Mouse (Mus musculus): ENCODE measurements around the gene Herc3.

Herc3 gene

DNA sequence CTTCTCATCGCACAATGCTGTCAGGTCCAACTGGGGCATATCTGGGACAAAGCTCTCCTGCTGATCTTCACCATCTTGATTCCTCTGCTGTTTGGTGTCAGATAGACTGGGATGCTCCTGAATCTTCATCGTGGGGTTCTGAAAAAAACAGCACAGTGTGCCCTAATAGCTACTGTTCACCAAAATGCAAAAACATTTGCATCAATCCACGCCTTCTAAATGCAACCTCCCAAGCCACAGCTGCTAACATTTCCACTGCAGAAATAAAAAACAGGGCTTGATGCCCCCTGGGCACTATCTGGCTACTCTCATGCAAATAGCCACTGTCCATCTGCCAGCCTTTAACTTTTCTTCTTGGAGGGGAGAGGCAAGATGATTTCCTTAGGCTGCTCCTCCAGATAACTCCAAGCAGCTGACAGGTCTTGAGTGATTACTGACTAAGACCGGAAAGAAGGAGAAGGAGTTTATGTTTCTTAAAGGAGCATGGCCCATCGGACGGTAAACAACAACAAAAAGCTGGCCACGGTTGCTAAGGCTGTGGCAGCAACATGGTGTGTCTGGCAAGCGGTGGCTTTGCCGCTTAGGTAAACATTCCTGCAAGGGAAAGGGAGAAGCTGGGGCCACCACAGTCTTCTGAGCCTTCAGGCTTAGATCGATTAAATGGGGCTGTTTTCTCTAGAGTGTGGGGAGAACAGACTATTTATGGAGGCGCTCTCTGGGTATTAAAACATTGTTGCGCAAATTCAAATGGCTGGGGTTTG lies 134.0 kb downstream of the Herc3 start:
- TF ChIP-seq GATA4 (IDR thresholded peaks at IDR 0.05; ENCODE audit: insufficient replicate concordance, low read length), result no peak

DNA sequence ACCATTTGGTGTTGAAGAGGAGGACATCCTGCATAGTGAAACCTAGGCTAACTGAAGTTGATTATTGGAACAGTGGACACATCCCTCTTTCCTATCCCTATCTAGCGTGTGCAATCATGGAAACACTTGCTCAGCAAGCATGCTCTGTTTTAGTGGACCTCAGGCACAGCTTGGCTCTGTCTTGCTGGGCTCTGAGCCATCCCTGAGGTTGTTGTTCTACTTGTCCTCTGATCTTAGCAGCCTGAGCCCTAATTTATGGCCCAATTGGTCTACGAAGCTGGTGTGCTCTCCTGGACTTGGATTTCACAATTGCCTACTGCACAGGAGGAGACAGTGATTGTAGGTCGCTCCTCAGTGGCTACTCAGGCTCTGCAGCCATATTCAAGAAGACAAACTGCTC lies 137.0 kb downstream of the Herc3 start:
- TF ChIP-seq GATA4 (IDR thresholded peaks at IDR 0.05; ENCODE audit: insufficient replicate concordance, low read length), result peak; percentile 68; the same call in 1 of the 2 replicates

Measured in liver, adult (tissue).